ENCODE assay signal across 8 mouse cellular contexts in the genomic region with DNA sequence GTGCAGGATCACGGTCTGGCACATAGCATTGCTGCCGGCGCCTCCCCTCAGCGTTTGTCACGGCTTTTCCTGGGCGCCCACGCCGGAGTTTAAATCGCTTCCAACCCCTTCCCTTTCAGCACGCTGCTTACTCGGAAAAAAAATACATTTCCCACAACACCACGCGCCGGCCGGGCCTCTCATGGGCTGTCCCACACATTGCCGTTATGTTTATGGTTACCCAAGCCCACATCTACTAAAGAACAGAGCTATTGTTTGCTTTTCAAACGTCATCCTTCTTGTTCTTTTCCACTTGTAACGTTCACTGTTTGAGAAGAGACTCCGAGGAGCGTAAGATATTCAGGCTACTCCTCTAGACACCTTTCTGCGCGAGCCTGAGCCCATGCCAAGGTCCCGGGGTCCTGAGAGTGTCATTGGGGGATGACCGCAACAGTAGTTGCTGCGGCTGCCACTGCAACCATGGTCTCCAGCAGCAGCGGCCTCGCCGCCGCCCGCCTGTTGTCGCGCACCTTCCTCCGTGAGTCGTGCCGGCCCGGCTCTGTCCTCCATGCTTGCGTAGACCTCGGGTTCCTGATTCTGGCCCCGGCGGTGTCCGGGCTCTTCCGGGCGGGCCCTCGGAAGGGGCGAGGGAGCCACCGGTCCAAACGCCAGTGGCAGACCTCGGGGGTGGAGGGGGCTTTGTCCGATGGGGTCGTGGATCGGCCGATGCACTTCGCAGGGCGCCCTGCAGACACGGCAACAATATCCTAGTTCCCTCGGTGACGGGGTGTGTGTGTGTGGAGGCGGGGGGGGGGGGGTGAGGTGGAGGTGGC. TPM values are rescaled to one million over a fixed set of nuclear protein-coding genes. Genes with fewer than 3 reads are reported as not detected.
DNase-seq lines count a peak whose midpoint lies in the region; ATAC-seq and TF ChIP-seq lines count a peak whose summit lies in the region.

Gene Suclg1, plus strand, starts transcription at position 146 of the 812 bp plus-strand sequence.

- H3K4me2 ChIP-seq in lung, postnatal 0 days (replicated peaks; ENCODE audit: low read depth, low read length), result peak within 1 kb of the TSS; percentile 83

- H3K27me3 ChIP-seq in hindbrain, embryonic 10.5 days (ENCODE audit: insufficient read depth, poor library complexity, severe bottlenecking), result no peaks in the 10 kb centered on the region
- H3K27me3 ChIP-seq in lung, postnatal 0 days (replicated peaks; ENCODE audit: insufficient read depth, low read length), result no peaks in the 10 kb centered on the region

- peak within 1 kb of the TSS; percentile 84 for H3K9ac ChIP-seq in lung, postnatal 0 days (replicated peaks; ENCODE audit: low read depth)

- DNase-seq in MEL-GATA-1-ER (ENCODE audit: extremely low read depth, low read depth), result peak; percentile 77
- DNase-seq in cerebellum, adult 8-10 months, result peak; percentile 90
- peak; percentile 86 for DNase-seq in hindbrain, embryonic 10.5 days (ENCODE audit: low spot score)
- DNase-seq in layer of hippocampus, adult 9-11 months, result peak; percentile 91
- DNase-seq in lung, postnatal 0 days (ENCODE audit: low spot score), result peak; percentile 94
- DNase-seq in ovary, postnatal 14 days (ENCODE audit: low spot score), result peak; percentile 83
- DNase-seq in thymus, postnatal 14 days, result peak; percentile 86

- no peaks in the 10 kb centered on the region for H3K9me3 ChIP-seq in hindbrain, embryonic 10.5 days
- no peaks in the 10 kb centered on the region for H3K9me3 ChIP-seq in lung, postnatal 0 days (ENCODE audit: low read length)

- no peaks in the 10 kb centered on the region for H3K36me3 ChIP-seq in hindbrain, embryonic 10.5 days
- H3K36me3 ChIP-seq in lung, postnatal 0 days (ENCODE audit: insufficient read depth, low read length), result no peaks in the 10 kb centered on the region

- peak within 1 kb of the TSS; percentile 93 for H3K27ac ChIP-seq in hindbrain, embryonic 10.5 days
- peak within 1 kb of the TSS; percentile 87 for H3K27ac ChIP-seq in lung, postnatal 0 days (ENCODE audit: low read length)

- WGBS in hindbrain, embryonic 10.5 days, result under 1% methylated on average over 58 of the region's 58 CpGs
- WGBS in lung, postnatal 0 days, result 1% methylated on average over 57 of the region's 58 CpGs

- 0 out of 2 replicates have a peak, but pooled peaks have one; percentile 1 for TF ChIP-seq CTCF in lung, postnatal 0 days (IDR thresholded peaks at IDR 0.05)

- peak; percentile 95 for ATAC-seq in frontal cortex, adult (ENCODE audit: low TSS enrichment)
- peak; percentile 91 for ATAC-seq in lung, postnatal 0 days

- H3K4me1 ChIP-seq in hindbrain, embryonic 10.5 days (replicated peaks), result peaks cover 12% of the 10 kb centered on the region
- H3K4me1 ChIP-seq in lung, postnatal 0 days (ENCODE audit: insufficient read depth, low read depth, low read length), result peaks cover 5% of the 10 kb centered on the region; the same call in 1 of the 2 replicates

- H3K4me3 ChIP-seq in hindbrain, embryonic 10.5 days, result peak within 1 kb of the TSS; percentile 87
- peak within 1 kb of the TSS; percentile 94 for H3K4me3 ChIP-seq in lung, postnatal 0 days (ENCODE audit: low read depth, low read length)

- peak; percentile 89 for TF ChIP-seq EP300 in lung, postnatal 0 days (IDR thresholded peaks at IDR 0.05)

RNA-seq across cellular contexts. Expression of gene Suclg1, which starts in this region (rescaled TPM):
- polyA plus RNA-seq in hindbrain, embryonic 10.5 days (2016; fragmentation: Nextera tagmentation; extraction: Ambion mirVana), result 167 and 179 TPM in 2 replicates
- polyA plus RNA-seq in lung, postnatal 0 days (2015; fragmentation: Nextera tagmentation; extraction: Ambion mirVana), result 126 and 140 TPM in 2 replicates

Comparison
In these comparisons a context has a peak if more than half of its experiments do, and no peak if none do; other contexts are left out.
1. Peak in every context shown above with its lines: DNase-seq, ATAC-seq, H3K4me3 ChIP-seq and H3K27ac ChIP-seq.